Mouse (Mus musculus) cortical plate, adult 2 months (tissue): ENCODE data around the gene Dcxr.

Experiments used
- CTCF ChIP-seq: fragments of 200-500 bp; IDR thresholded peaks from 2 replicates; pipeline ENCODE4 v1.5.1; 2011; ENCODE audit warnings: mild to moderate bottlenecking, control low read depth, low read length; ENCODE audit not compliant: insufficient read depth; ENCODE audit errors: extremely low read depth
- POLR2A ChIP-seq: fragments of 200-500 bp; IDR thresholded peaks from 2 replicates; pipeline ENCODE4 v1.6.1; 2011; ENCODE audit warnings: mild to moderate bottlenecking, low read length, control low read depth; ENCODE audit not compliant: insufficient read depth; ENCODE audit errors: extremely low read depth

- no peak for TF ChIP-seq CTCF
- no peak for TF ChIP-seq POLR2A
Measured at GRCm38 (mm10) chr11:120707225-120707624, 19.9 kb downstream of the Dcxr start.
